Mouse (Mus musculus): ENCODE results near the gene Nalcn. TPM values are rescaled to one million over a fixed set of nuclear protein-coding genes. Genes with fewer than 3 reads are reported as not detected.

Nalcn gene
- total and polyA plus RNA-seq, 3 experiments: 0.03 TPM; not detected in 2

DNA sequence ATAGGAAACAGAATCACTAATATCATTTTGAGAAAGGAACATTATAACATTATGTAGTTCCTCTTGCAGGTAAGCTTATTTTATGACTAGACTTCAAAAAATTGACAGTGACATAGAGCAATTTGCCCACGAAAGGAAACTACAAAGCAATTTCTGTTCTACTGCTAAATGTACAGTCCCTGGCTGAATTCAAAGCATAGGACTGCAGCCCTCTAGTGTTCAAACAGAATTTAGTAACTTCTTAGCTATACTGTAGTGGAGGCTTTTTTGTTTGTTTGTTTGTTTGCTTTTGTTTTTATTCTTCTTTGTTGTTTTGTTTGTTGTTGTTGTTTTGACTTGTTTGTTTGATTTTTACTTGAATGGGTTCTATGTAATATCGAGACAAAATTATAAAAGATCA lies 354.8 kb downstream of the Nalcn start:
- Histone ChIP-seq H3K27me3 (ENCODE audit: control insufficient read depth in 1 of 2, insufficient read depth in 2 of 2, low read length in 2 of 2) (no peaks in the 10 kb centered on the region), H3K79me2 (ENCODE audit: control insufficient read depth, insufficient read depth, low read length, poor library complexity) (no peaks in the 10 kb centered on the region), H3K4me3 (ENCODE audit: control insufficient read depth in 1 of 2, insufficient read depth in 1 of 2, low read depth in 2 of 2, low read length in 2 of 2) (no peak overlapping the region), H3K9me3 (replicated peaks; ENCODE audit: insufficient read depth, low read length) (no peaks in the 10 kb centered on the region), H3K9ac (ENCODE audit: control insufficient read depth, low read depth, low read length, poor library complexity, severe bottlenecking) (no peak overlapping the region), H3K36me3 (ENCODE audit: control insufficient read depth in 1 of 2, insufficient read depth in 2 of 2, low read length in 2 of 2) (no peaks in the 10 kb centered on the region), H3K27ac (ENCODE audit: control insufficient read depth, low read depth, low read length) (no peak overlapping the region), H3K4me1 (ENCODE audit: control insufficient read depth in 1 of 2, insufficient read depth in 2 of 2, low read length in 2 of 2) (no peaks in the 10 kb centered on the region)
- TF ChIP-seq ZC3H11A (IDR thresholded peaks at IDR 0.05; ENCODE audit: low read depth, low read length): peak; percentile 36
- no peak for TF ChIP-seq KAT2A (conservative IDR thresholded peaks at IDR 0.05; ENCODE audit: low read depth, low read length)
- peak in 1 of 3 experiments; percentile 45; a peak in 2 of 6 replicates for TF ChIP-seq CTCF (IDR thresholded peaks at IDR 0.05 in 2 of 3, conservative IDR thresholded peaks at IDR 0.05 in 1 of 3; ENCODE audit: control insufficient read depth in 1 of 3, insufficient read depth in 1 of 3, low read depth in 2 of 3, low read length in 3 of 3, poor library complexity in 1 of 3, severe bottlenecking in 1 of 3)
- peak; percentile 51 for TF ChIP-seq SMC3 (IDR thresholded peaks at IDR 0.05; ENCODE audit: low read depth, low read length)
- peak; percentile 42 for TF ChIP-seq RAD21 (IDR thresholded peaks at IDR 0.05; ENCODE audit: low read depth, low read length)
- no peak for TF ChIP-seq HCFC1 (IDR thresholded peaks at IDR 0.05; ENCODE audit: low read depth, low read length)
- TF ChIP-seq ZMIZ1 (IDR thresholded peaks at IDR 0.05; ENCODE audit: low read depth, low read length): no peak
- TF ChIP-seq TAL1 (IDR thresholded peaks at IDR 0.05; ENCODE audit: low read length): no peak
- TF ChIP-seq POLR2AphosphoS2 (IDR thresholded peaks at IDR 0.05; ENCODE audit: low read length): no peak
- no peak for TF ChIP-seq MEF2A (IDR thresholded peaks at IDR 0.05; ENCODE audit: extremely low read depth, insufficient replicate concordance, low read depth, low read length, poor library complexity, severe bottlenecking)
- no peak for TF ChIP-seq GABPA (IDR thresholded peaks at IDR 0.05; ENCODE audit: low read depth, low read length)
- no peak for TF ChIP-seq BHLHE40 (IDR thresholded peaks at IDR 0.05; ENCODE audit: borderline replicate concordance, low read depth, low read length)
- TF ChIP-seq EP300 (IDR thresholded peaks at IDR 0.05; ENCODE audit: low read depth in 1 of 2, low read length in 2 of 2): no peak
- peak; percentile 11 for DNase-seq (ENCODE audit: low read depth, low spot score)

DNA sequence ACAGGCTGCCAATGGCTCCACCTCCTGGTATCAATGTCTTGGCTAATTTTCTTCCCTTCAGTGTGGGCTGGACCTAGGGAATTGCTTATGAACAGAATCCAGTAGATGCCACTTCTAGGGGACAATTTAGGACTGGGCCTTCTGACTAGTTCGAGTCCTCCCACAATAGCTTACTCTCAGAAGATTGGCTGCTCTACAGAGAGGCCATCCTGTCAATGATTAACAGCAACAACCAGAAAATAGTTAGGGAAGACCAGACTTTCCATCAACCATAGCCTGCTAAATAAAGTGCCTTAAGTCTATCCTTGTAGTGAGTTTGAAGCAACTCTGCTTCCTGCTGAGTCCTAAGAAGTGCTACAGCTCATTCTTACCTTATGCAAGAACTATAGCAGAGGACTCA lies 386.2 kb downstream of the Nalcn start:
- Histone ChIP-seq H3K9me3 (replicated peaks; ENCODE audit: insufficient read depth, low read length) (no peaks in the 10 kb centered on the region), H3K9ac (ENCODE audit: control insufficient read depth, low read depth, low read length, poor library complexity, severe bottlenecking) (no peak overlapping the region), H3K4me3 (ENCODE audit: control insufficient read depth in 1 of 2, insufficient read depth in 1 of 2, low read depth in 2 of 2, low read length in 2 of 2) (no peak overlapping the region), H3K36me3 (ENCODE audit: control insufficient read depth in 1 of 2, insufficient read depth in 2 of 2, low read length in 2 of 2) (no peaks in the 10 kb centered on the region), H3K27ac (ENCODE audit: control insufficient read depth, low read depth, low read length) (no peak overlapping the region), H3K4me1 (ENCODE audit: control insufficient read depth in 1 of 2, insufficient read depth in 2 of 2, low read length in 2 of 2) (no peaks in the 10 kb centered on the region), H3K27me3 (ENCODE audit: control insufficient read depth in 1 of 2, insufficient read depth in 2 of 2, low read length in 2 of 2) (no peaks in the 10 kb centered on the region; a peak in 2 of 4 replicates), H3K79me2 (ENCODE audit: control insufficient read depth, insufficient read depth, low read length, poor library complexity) (no peaks in the 10 kb centered on the region)
- DNase-seq (ENCODE audit: low read depth, low spot score): no peak
- TF ChIP-seq CHD1 (IDR thresholded peaks at IDR 0.05; ENCODE audit: low read depth, low read length) (no peak), MAX (IDR thresholded peaks at IDR 0.05; ENCODE audit: low read length) (no peak), UBTF (IDR thresholded peaks at IDR 0.05; ENCODE audit: borderline replicate concordance, insufficient read depth, low read depth, low read length) (no peak), MXI1 (IDR thresholded peaks at IDR 0.05; ENCODE audit: low read depth, low read length) (no peak), GATA1 (IDR thresholded peaks at IDR 0.05; ENCODE audit: low read depth, low read length) (no peak), TCF12 (IDR thresholded peaks at IDR 0.05; ENCODE audit: low read depth, low read length) (no peak), MEF2A (IDR thresholded peaks at IDR 0.05; ENCODE audit: extremely low read depth, insufficient replicate concordance, low read depth, low read length, poor library complexity, severe bottlenecking) (no peak), CHD2 (IDR thresholded peaks at IDR 0.05; ENCODE audit: low read length) (no peak), POLR2AphosphoS2 (IDR thresholded peaks at IDR 0.05; ENCODE audit: low read length) (no peak)
